Mouse (Mus musculus): ENCODE measurements at regions not wholly inside any gene's neighbourhood (a gene's known extent, or its start where the extent isn't known, plus 50 kb on each side); places are given as distances from the start of the nearest gene placed in this dataset.

DNA sequence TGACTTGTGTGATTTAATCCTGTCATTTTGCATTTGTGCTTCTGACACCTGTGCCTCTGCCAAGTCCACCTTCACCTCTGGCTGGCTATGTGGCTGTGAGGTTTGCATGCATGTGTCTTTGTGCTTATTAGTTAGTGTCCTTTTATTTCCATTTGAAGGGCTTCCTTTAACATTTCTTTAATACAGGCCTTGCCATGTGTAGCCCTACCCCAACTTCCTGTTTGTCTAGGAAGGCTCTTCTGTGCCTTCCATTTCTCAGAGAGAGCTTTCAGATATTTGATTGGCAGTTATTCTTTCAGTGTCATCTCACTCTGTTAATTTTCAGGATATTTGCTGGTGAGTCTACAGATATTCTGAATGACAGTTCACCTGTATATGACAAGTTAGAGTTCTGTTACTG lies 1302.0 kb upstream of the A1bg start:
- TF ChIP-seq HCFC1 (IDR thresholded peaks at IDR 0.05; ENCODE audit: borderline replicate concordance, insufficient read depth, low read length) = no peak
- no peak for TF ChIP-seq CHD2 (IDR thresholded peaks at IDR 0.05; ENCODE audit: low read depth, low read length)

All from ES-E14 (cell line).